Mouse (Mus musculus): ENCODE measurements around the gene Eid1.

GRCm38 (mm10) chr2:125655391-125655790 lies 17.5 kb upstream of the Eid1 start:
- no peak for TF ChIP-seq POLR2A (IDR thresholded peaks at IDR 0.05; ENCODE audit: borderline replicate concordance, insufficient read depth, low read length)
- no peak for TF ChIP-seq CTCF (IDR thresholded peaks at IDR 0.05; ENCODE audit: borderline replicate concordance, insufficient read depth, low read depth, low read length)
